Mouse (Mus musculus) hindbrain, embryonic 16.5 days (tissue): ENCODE measurements around the gene Rem2. TPM values are rescaled to one million over a fixed set of nuclear protein-coding genes. Genes with fewer than 3 reads are reported as not detected.
A peak's percentile ranks its signal among the peaks of the same experiment; 100 is the strongest.

Experiments used
- ATAC-seq: fragments of 200-750 bp; cut with Nextera tagmentation; 2 replicates; pipeline ENCODE4 v1.8.0; 2017; ENCODE audit warnings: moderate TSS enrichment, moderate library complexity
- H3K27ac ChIP-seq: fragments of 300-500 bp; sonication (generic); 2 replicates; pipeline ENCODE4 v1.5.1; 2014; ENCODE audit warnings: low read depth, mild to moderate bottlenecking, control low read depth, low read length, moderate library complexity
- H3K27me3 ChIP-seq: fragments of 300-500 bp; sonication (generic); replicated peaks from 2 replicates; pipeline ENCODE4 v1.6.1; 2014; ENCODE audit warnings: low read length; ENCODE audit not compliant: control insufficient read depth, insufficient read depth
- H3K36me3 ChIP-seq: fragments of 300-500 bp; sonication (generic); 2 replicates; pipeline ENCODE4 v1.6.1; 2014; ENCODE audit warnings: mild to moderate bottlenecking, low read length, moderate library complexity, mixed read lengths; ENCODE audit not compliant: control insufficient read depth, insufficient read depth
- H3K4me1 ChIP-seq: fragments of 300-500 bp; sonication (generic); 2 replicates; pipeline ENCODE4 v1.6.1; 2014; ENCODE audit warnings: low read depth, low read length; ENCODE audit not compliant: control insufficient read depth, insufficient read depth
- H3K4me2 ChIP-seq: fragments of 300-500 bp; sonication (generic); 2 replicates; pipeline ENCODE4 v1.6.1; 2014; ENCODE audit warnings: mild to moderate bottlenecking, low read length, control low read depth, moderate library complexity
- H3K4me3 ChIP-seq: fragments of 300-500 bp; sonication (generic); 2 replicates; pipeline ENCODE4 v1.5.1; 2014; ENCODE audit warnings: mild to moderate bottlenecking, low read length, control low read depth, moderate library complexity
- H3K9ac ChIP-seq: fragments of 300-500 bp; sonication (generic); 2 replicates; pipeline ENCODE4 v1.6.1; 2014; ENCODE audit warnings: low read depth, mild to moderate bottlenecking, control low read depth, low read length, moderate library complexity
- H3K9me3 ChIP-seq: fragments of 300-500 bp; sonication (generic); 2 replicates; pipeline ENCODE4 v1.6.1; 2014; ENCODE audit warnings: mild to moderate bottlenecking, low read length, moderate library complexity; ENCODE audit not compliant: control insufficient read depth
- WGBS: fragments of 180-500 bp; shearing (Covaris S2); extraction: QIAGEN DNeasy Blood & Tissue Kit; methylation state at CpG from one replicate; pipeline ENCODE4 v1.1.7; 2014; 5-methylcytosine and 5-hydroxymethylcytosine counted together
- polyA plus RNA-seq: library from polyadenylated mRNA; unstranded; fragments of >200 nt; fragmentation: Nextera tagmentation; extraction: Ambion mirVana; gene quantifications from 2 replicates; pipeline ENCODE4 v1.2.1, GENCODE M21; 2015

Gene Rem2
- polyA plus RNA-seq, 1 experiment from 2014 or later: 38.5 TPM

DNA sequence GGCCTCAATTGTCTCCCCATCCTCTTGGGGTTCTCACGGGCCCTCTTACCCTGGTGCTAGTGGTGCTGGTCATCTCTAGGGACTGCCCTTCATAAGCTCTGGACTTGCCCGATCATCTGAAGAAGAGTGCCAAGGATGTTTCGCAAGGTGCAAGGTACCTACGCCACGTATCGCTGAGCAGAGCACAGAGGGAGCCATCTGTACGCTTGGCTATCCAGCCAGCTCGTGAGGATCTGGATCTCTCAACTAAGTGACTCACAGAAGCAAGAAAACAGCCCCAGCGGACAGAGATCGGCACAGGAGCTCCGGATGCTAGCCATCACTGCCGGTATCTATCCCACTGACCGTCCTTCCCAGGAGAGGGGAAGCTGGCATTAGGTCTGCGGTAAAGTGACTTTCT, 20.8 kb downstream of the Rem2 start:
- no peaks in the 10 kb centered on the region for H3K9me3 ChIP-seq
- no peak for ATAC-seq
- H3K27ac ChIP-seq: no peak overlapping the region
- no peak overlapping the region for H3K4me3 ChIP-seq
- no peak overlapping the region for H3K9ac ChIP-seq
- H3K4me2 ChIP-seq: no peak overlapping the region
- H3K27me3 ChIP-seq: no peaks in the 10 kb centered on the region
- no peaks in the 10 kb centered on the region for H3K4me1 ChIP-seq
- no peaks in the 10 kb centered on the region for H3K36me3 ChIP-seq
- 87% methylated on average over 14 of the region's 14 CpGs for WGBS

DNA sequence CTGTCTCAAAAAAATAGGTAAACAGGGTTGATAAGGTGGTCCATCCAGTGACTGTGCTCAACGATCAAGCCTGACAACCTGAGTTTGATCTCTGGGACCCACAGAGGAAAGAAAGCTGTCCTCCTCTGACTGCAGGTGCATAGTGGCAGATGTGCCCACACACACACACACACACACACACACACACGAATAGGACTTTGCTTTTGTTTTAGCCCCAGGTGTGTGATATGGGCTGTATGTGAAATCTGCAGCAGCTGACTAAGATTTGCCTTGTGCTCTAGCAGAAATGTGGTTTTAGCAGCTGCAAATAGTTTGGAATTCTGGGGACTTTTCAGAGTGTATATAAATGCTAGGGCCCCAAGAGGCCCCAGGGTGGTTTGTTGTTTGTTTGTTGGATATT, 23.4 kb downstream of the Rem2 start:
- Histone ChIP-seq H3K4me3 (no peak overlapping the region), H3K27me3 (no peaks in the 10 kb centered on the region), H3K4me2 (no peak overlapping the region), H3K36me3 (no peaks in the 10 kb centered on the region), H3K9me3 (no peaks in the 10 kb centered on the region), H3K27ac (no peak overlapping the region), H3K9ac (no peak overlapping the region), H3K4me1 (no peaks in the 10 kb centered on the region)
- WGBS: 84% methylated on average over 2 of the region's 2 CpGs
- no peak for ATAC-seq

DNA sequence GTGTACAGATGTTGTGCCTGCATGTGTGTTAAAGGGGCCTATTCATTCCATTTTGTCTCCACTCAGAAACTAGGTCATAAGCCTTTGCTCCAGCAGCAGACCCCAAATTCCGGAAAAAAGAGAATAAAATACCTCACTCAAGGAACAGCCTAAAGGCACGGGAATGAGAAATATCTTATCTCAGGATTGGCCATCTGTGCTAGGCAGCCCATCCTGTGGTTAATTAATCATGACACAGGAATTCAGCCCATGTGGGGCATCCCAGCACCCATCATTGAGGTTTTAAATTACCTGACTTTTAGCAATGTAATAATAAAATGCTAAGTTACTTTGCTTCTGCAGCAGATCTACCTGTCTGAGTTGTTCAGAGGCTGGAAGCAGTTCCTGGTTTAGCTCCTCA, 25.5 kb downstream of the Rem2 start:
- WGBS: 80% methylated on average over 2 of the region's 2 CpGs
- H3K4me3 ChIP-seq: no peak overlapping the region
- no peaks in the 10 kb centered on the region for H3K4me1 ChIP-seq
- H3K27me3 ChIP-seq: no peaks in the 10 kb centered on the region
- no peak overlapping the region for H3K27ac ChIP-seq
- no peak overlapping the region for H3K4me2 ChIP-seq
- no peak for ATAC-seq
- H3K9me3 ChIP-seq: no peaks in the 10 kb centered on the region
- H3K36me3 ChIP-seq: peaks cover 4% of the 10 kb centered on the region; the same call in 1 of the 2 replicates
- no peak overlapping the region for H3K9ac ChIP-seq

DNA sequence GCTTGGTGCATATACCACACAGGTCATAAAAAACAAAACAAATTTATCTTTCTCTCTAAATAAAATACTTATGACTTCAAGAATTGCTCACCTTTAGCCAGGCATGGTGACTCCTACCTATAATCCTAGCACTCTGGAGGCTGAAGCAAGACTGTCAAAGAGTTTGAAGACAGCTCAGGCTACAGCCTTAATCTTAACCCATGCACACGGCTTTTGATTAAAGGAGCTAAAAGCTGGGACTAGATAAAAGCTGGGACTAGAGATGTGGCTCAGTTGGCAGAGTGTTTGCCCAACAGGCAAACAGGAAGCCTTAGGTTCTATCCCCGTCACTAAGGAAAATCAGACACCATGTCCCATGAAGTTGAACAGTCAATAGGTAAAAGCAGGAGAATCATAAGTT, 27.2 kb downstream of the Rem2 start:
- H3K36me3 ChIP-seq: peaks cover 16% of the 10 kb centered on the region
- ATAC-seq: no peak
- no peak overlapping the region for H3K4me3 ChIP-seq
- H3K9ac ChIP-seq: no peak overlapping the region
- H3K4me1 ChIP-seq: no peaks in the 10 kb centered on the region
- no peak overlapping the region for H3K4me2 ChIP-seq
- WGBS: 84% methylated on average over 2 of the region's 2 CpGs
- H3K9me3 ChIP-seq: no peaks in the 10 kb centered on the region
- H3K27me3 ChIP-seq: no peaks in the 10 kb centered on the region
- no peak overlapping the region for H3K27ac ChIP-seq

DNA sequence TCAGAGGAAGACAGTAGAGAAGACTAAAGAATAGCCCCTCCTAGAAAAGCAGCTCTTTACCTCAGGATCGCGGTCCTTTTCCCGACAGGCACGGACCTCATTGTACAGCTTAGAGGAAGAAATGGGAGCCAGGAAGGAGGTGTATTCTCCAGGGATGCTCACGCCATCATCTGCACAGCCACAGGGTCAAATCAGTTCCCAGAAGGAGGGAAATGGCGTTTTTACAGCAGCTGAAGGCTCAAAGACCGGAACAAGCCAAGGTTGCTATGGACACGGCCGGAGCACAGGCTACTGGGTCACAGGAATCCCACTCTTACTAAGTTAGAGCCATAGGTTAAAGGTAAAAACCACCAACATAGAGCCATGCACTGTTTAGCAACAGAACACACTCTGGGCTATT, 33.9 kb downstream of the Rem2 start:
- WGBS: 88% methylated on average over 9 of the region's 9 CpGs
- no peak overlapping the region for H3K27ac ChIP-seq
- H3K27me3 ChIP-seq: no peaks in the 10 kb centered on the region
- H3K4me2 ChIP-seq: no peak overlapping the region
- H3K9me3 ChIP-seq: no peaks in the 10 kb centered on the region
- H3K36me3 ChIP-seq: peaks cover 73% of the 10 kb centered on the region
- ATAC-seq: no peak
- H3K9ac ChIP-seq: no peak overlapping the region
- H3K4me1 ChIP-seq: no peaks in the 10 kb centered on the region
- H3K4me3 ChIP-seq: no peak overlapping the region

DNA sequence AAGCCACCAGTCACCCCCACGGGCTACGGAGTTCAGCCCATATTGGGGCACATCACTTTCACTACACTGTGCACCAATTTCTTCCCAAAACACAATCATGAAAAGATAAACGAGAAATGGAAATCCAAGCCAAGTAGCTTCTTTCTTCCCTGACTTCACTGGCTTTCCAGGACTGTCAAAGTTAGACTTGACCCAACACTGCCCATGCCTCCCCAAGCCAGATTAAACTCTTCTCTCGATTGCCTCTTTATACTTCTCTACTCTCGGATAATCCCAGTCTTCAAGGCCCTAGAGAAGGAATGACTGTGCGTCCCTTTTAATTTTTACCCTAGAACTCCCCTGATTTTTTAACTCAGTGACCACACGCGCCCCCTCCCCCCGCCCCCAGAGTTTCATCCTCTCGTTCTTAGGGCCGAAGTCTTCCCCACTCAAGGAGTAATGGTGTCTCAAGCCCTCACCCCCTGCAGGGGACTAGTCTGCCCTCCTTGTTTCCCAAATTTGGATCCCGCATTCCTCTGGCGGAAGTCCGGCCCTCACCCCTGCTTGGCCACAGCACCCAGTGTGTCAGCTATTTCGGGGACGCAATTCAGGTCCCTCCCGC, 40.9 kb downstream of the Rem2 start:
- peak overlapping the region; percentile 87 for H3K27ac ChIP-seq
- peak overlapping the region; percentile 73 for H3K4me3 ChIP-seq
- no peaks in the 10 kb centered on the region for H3K9me3 ChIP-seq
- H3K4me2 ChIP-seq: peak overlapping the region; percentile 83
- no peak; the same call in 1 of the 2 replicates for ATAC-seq
- H3K4me1 ChIP-seq: peaks cover 13% of the 10 kb centered on the region
- peaks cover 29% of the 10 kb centered on the region for H3K36me3 ChIP-seq
- no peaks in the 10 kb centered on the region for H3K27me3 ChIP-seq
- H3K9ac ChIP-seq: peak overlapping the region; percentile 83
- WGBS: 5% methylated on average over 17 of the region's 17 CpGs

DNA sequence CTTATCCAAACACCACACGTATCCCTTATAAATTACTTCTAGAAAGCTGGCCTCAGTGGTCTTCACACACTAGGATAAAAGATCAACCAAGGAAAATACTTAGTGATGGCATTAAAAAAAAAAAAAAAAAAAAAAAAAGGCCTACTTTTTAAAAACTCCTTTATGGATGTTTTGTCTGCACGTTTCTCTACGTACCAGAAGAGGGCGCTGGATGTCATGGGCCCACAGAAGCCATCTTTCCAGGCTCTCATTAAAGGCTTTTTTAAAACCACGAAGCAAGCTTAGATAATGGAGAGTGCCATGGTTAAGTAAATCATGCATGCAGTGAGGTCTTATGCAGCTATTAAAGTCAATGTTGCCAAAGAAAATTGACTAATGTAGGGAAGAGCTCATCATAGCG, 47.7 kb downstream of the Rem2 start:
- no peaks in the 10 kb centered on the region for H3K27me3 ChIP-seq
- no peak overlapping the region for H3K4me2 ChIP-seq
- no peak overlapping the region for H3K27ac ChIP-seq
- peaks cover 7% of the 10 kb centered on the region for H3K4me1 ChIP-seq
- no peak for ATAC-seq
- H3K4me3 ChIP-seq: no peak overlapping the region
- no peak overlapping the region for H3K9ac ChIP-seq
- H3K36me3 ChIP-seq: no peaks in the 10 kb centered on the region
- H3K9me3 ChIP-seq: no peaks in the 10 kb centered on the region
- WGBS: 28% methylated on average over 6 of the region's 6 CpGs

DNA sequence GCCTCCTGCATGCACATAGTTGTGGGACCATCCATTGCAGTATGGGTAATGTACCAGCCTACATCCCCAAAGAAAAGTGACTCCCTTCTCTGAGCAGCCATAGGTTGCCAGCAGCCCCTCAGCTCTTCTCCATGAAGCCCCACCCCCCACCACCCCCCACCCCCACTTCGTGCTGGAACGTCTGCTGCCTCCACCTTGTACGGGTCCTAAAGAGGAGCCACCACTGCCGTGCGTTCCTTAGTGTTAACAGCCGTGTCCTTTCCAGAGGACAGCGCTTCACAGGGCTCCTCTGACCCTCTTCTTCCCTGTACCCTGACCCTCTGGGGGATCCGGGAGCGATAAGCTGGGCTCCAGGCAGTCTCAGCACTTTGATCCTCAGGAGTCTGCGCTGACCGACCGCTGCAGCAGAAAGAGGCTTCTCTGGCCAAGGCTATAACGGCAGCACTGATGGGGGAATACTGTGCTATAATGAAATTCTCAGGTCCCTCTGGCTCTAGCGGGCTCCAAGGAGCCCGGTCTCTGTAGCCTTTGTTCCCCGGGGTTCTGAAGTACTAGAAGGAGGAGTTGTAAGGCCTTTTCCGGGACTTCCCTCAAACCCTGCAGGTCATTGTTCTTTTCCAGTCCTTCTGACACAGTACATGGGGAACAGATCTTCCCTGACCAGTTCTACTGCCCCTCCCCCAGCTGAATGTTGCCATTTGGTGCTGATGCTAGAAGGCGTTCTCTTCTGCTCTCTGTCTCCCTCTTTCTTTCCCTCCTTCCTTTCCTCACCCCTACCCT, 51.5 kb downstream of the Rem2 start:
- H3K4me2 ChIP-seq: peak overlapping the region; percentile 70
- under 1% methylated on average over 18 of the region's 18 CpGs for WGBS

DNA sequence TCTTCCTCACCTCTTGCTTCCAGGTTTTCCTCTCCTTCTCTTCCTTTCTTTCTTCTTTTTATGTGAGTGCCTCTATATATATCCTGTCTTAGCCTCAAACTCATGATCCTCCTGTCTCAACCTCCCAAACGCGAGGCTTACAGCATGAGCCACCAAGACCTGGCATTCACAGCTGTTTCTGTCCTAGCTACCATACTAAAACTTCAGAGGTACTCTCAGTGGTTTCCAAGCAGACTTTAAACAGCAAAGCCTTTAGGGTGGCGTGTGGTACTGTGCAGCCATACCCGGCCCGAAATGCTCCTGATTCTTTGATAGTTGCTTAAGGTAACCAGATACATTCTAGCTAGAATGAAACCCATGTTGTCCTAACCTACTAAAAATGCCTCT, 52.1 kb downstream of the Rem2 start:
- no peak overlapping the region for H3K4me3 ChIP-seq
- H3K36me3 ChIP-seq: no peaks in the 10 kb centered on the region
- no peak overlapping the region; the same call in 1 of the 2 replicates for H3K9ac ChIP-seq
- H3K9me3 ChIP-seq: no peaks in the 10 kb centered on the region
- ATAC-seq: peak; percentile 27
- peak overlapping the region; percentile 66 for H3K27ac ChIP-seq
- H3K27me3 ChIP-seq: no peaks in the 10 kb centered on the region
- WGBS: 20% methylated on average over 5 of the region's 5 CpGs
- H3K4me2 ChIP-seq: peak overlapping the region; percentile 70
- H3K4me1 ChIP-seq: peaks cover 6% of the 10 kb centered on the region

More for the DNA sequence above, 51.5 kb downstream of the Rem2 start:
- peak overlapping the region; percentile 69 for H3K9ac ChIP-seq
- no peaks in the 10 kb centered on the region for H3K27me3 ChIP-seq
- H3K9me3 ChIP-seq: no peaks in the 10 kb centered on the region
- no peaks in the 10 kb centered on the region for H3K36me3 ChIP-seq
- H3K27ac ChIP-seq: peak overlapping the region; percentile 80
- ATAC-seq: peak; percentile 77
- H3K4me3 ChIP-seq: peak overlapping the region; percentile 44
- peaks cover 6% of the 10 kb centered on the region for H3K4me1 ChIP-seq
